ENCODE assay signal across 19 mouse cellular contexts in genomic region chr17:49531661-49532060, GRCm38 (mm10). TPM values are rescaled to one million over a fixed set of nuclear protein-coding genes. Genes with fewer than 3 reads are reported as not detected.
DNase-seq lines count a peak whose midpoint lies in the region; ATAC-seq and TF ChIP-seq lines count a peak whose summit lies in the region.
"Had no signal": no experiment of that assay in that cellular context is flagged by ENCODE, and none has a peak within 500 bp of the region (broad histone marks: within the 10 kb centered on the region; RNA-seq: fewer than 3 reads in every experiment).

No protein-coding gene starts in this region.

- H3K4me2 ChIP-seq in lung, embryonic 14.5 days, result no peak overlapping the region
- H3K4me2 ChIP-seq: embryonic facial prominence, embryonic 13.5 days; forebrain, embryonic 15.5 days; liver, embryonic 13.5 days; midbrain, embryonic 13.5 days; neural tube, embryonic 12.5 days had no signal

- H3K4me1 ChIP-seq in lung, embryonic 14.5 days (ENCODE audit: insufficient read depth), result peaks cover 18% of the 10 kb centered on the region
- H3K4me1 ChIP-seq: liver, embryonic 13.5 days had no signal

- H3K9me3 ChIP-seq in lung, embryonic 14.5 days (ENCODE audit: low read depth, low read length), result no peaks in the 10 kb centered on the region
- H3K9me3 ChIP-seq: embryonic facial prominence, embryonic 13.5 days; forebrain, embryonic 15.5 days; hindbrain, embryonic 10.5 days; liver, embryonic 13.5 days; midbrain, embryonic 13.5 days; neural tube, embryonic 12.5 days had no signal

- no peaks in the 10 kb centered on the region for H3K27me3 ChIP-seq in lung, embryonic 14.5 days (ENCODE audit: insufficient read depth, low read length)
- H3K27me3 ChIP-seq: embryonic facial prominence, embryonic 13.5 days; forebrain, embryonic 15.5 days; liver, embryonic 13.5 days; midbrain, embryonic 13.5 days; neural tube, embryonic 12.5 days had no signal

- 66% methylated on average over 5 of the region's 5 CpGs for WGBS in lung, embryonic 14.5 days

- H3K9ac ChIP-seq in lung, embryonic 14.5 days, result no peak overlapping the region
- H3K9ac ChIP-seq: embryonic facial prominence, embryonic 13.5 days; forebrain, embryonic 15.5 days; liver, embryonic 13.5 days; midbrain, embryonic 13.5 days; neural tube, embryonic 12.5 days had no signal

- peak; percentile 91 for DNase-seq in heart, adult 11 months
- DNase-seq in heart, postnatal 36 days, result no peak
- DNase-seq in lung, embryonic 14.5 days, result peak; percentile 43
- no peak for DNase-seq in lung, postnatal 25 days (ENCODE audit: low spot score)
- DNase-seq in layer of hippocampus, adult 9-11 months, result peak; percentile 37
- DNase-seq in lung, postnatal 4 days, result peak; percentile 36 to 67
- no peak for DNase-seq in left cerebral cortex, postnatal 4 days
- DNase-seq: B cell, adult 2 months; cerebellum, adult 9-11 months; liver, embryonic 13.5 days; right cerebral cortex, adult 18-20 months; thymus, postnatal 36 days had no signal

- ATAC-seq in lung, embryonic 14.5 days (ENCODE audit: insufficient read depth), result no peak
- ATAC-seq: forebrain, embryonic 15.5 days; hindbrain, postnatal 0 days; intestine, postnatal 0 days; midbrain, embryonic 13.5 days had no signal

- no peak overlapping the region for H3K27ac ChIP-seq in lung, embryonic 14.5 days (ENCODE audit: low read depth)
- H3K27ac ChIP-seq: embryonic facial prominence, embryonic 13.5 days; forebrain, embryonic 15.5 days; hindbrain, embryonic 10.5 days; hindbrain, postnatal 0 days; liver, embryonic 13.5 days; midbrain, embryonic 13.5 days; neural tube, embryonic 12.5 days had no signal

- H3K4me3 ChIP-seq in lung, embryonic 14.5 days (ENCODE audit: low read depth, low read length), result no peak overlapping the region
- H3K4me3 ChIP-seq: embryonic facial prominence, embryonic 13.5 days; forebrain, embryonic 15.5 days; hindbrain, embryonic 10.5 days; liver, embryonic 13.5 days; midbrain, embryonic 13.5 days; neural tube, embryonic 12.5 days had no signal

- no peak for TF ChIP-seq CTCF in lung, embryonic 14.5 days (IDR thresholded peaks at IDR 0.05; ENCODE audit: low read depth)

- intact Hi-C loops in heart, postnatal 36 days (cut with DNase I), result loop anchor here (2.0 to 5.0 kb wide), 2 partner anchors 156 to 321 kb away; no protein-coding TSS in a partner anchor
- intact Hi-C loops in left cerebral cortex, postnatal 4 days (cut with DNase I), result no loop called here

- 0 out of 2 replicates have a peak, but pooled peaks cover 8% of the 10 kb centered on the region for H3K36me3 ChIP-seq in lung, embryonic 14.5 days (ENCODE audit: insufficient read depth)
- H3K36me3 ChIP-seq: forebrain, embryonic 15.5 days; hindbrain, embryonic 10.5 days; liver, embryonic 13.5 days; midbrain, embryonic 13.5 days had no signal

RNA-seq across cellular contexts. Expression of gene Daam2, which starts 32.5 kb away (rescaled TPM):
- 1 to 10 TPM; 7.6 to 7.8 TPM for total RNA-seq in heart, postnatal 36 days (2021)
- 18.1 and 19.6 TPM in 2 replicates for polyA plus RNA-seq in lung, embryonic 14.5 days (2014; fragmentation: Nextera tagmentation; extraction: Ambion mirVana)
- total RNA-seq in left cerebral cortex, postnatal 4 days (2021), result 10 to 100 TPM; 14.0 to 15.8 TPM

Comparison
In these comparisons a context has a peak if more than half of its experiments do, and no peak if none do; other contexts are left out.
1. DNase-seq: peak in heart, adult 11 months (single experiment), lung, embryonic 14.5 days (single experiment), layer of hippocampus, adult 9-11 months (single experiment) and lung, postnatal 4 days (2 of 2); none in heart, postnatal 36 days (0 of 2), lung, postnatal 25 days (single experiment) and left cerebral cortex, postnatal 4 days (single experiment).